Mouse (Mus musculus) spleen, postnatal 36 days (tissue): ENCODE measurements around the gene Slit2.

Source experiments
- DNase-seq, 2 experiments: peaks; one replicate each; pipeline ENCODE4 v3.0.0; 2022; ENCODE audit warnings: low spot score in 2 of 2, mixed read lengths in 1 of 2

Gene Slit2

DNA sequence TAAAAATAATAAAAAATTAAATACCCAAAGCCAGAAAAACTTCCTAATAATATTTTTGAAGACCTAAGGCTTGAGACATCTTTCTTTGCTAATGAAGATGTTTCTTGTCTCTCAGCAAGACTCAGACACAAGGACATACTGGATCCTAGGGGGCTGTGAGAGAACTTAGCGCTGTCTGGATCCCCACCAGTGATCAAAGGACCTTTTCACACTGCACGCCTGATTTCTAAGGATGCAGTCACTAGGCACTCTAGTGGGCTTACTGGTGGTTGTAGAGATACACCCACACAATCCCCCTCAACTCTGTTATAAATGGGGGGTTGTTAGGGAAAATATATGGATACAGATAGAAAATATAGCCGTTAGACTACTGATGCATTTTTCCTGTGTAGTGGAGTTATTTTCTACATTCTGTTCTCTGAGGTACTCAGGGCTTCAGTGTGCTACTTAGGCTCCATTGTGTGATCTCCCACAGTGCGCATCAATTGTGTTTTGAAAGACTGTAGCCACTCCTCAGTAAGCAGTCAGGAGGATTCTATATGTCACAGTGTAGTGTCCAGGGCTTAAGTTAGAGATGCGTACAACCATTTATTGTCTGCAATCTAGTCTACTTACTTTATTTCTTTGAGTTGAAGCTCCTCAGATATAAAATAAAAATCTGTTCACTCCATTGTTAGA, 67.8 kb downstream of the Slit2 start:
- no peak for DNase-seq

- DNase-seq = no peak
Observed at GRCm38 (mm10) chr5:48058612-48059011, 75.7 kb downstream of the Slit2 start.

GRCm38 (mm10) chr5:48060715-48061114, 77.8 kb downstream of the Slit2 start:
- DNase-seq = no peak

GRCm38 (mm10) chr5:48078730-48079129, 95.8 kb downstream of the Slit2 start:
- DNase-seq = no peak

GRCm38 (mm10) chr5:48081223-48081881, 98.4 kb downstream of the Slit2 start:
- DNase-seq = no peak

DNA sequence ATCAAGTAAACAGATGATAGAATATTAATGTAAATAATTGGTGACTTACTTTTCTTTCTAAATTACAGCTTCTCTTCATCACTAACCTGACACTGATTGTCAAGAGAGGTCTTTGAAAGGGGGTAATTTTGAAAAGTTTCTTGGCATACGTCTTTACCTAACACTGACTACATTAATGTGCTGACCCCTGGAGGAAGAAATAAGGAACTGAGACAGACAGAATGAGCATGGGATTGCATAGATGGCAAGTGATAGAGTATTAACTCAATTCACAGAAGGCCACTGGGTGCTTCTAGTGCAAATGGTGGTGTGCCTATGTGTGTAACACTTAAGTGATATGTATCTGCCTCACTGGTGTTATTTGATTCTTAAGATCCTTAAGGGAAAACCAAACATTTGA, 130.5 kb downstream of the Slit2 start:
- DNase-seq = no peak

DNA sequence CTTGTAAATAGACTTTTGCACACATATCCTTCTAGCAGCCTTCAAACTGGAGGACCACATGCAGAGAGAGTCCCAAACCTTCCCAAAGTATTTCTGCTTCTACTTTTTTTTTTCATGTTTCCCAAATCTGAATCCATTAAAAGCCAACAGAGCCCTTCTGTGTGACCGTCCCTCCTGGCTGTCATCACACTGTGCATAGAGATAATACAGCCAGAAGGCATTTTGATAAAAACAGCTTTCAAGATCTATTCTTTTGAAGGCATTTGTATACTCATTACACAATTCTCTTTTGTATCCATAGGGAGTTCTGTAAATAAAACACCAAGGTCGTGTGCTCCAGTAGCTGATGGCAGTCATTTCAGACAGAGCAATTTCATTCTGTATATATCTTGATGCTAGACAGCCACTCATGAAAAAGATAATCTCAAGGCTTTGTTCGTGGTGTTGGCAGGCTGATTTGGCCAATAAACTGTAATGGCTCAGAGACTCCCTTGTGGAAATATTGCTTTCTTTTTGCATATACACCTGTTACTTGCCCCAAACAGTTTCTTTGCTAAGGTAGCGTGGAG, 132.1 kb downstream of the Slit2 start:
- DNase-seq = no peak

DNA sequence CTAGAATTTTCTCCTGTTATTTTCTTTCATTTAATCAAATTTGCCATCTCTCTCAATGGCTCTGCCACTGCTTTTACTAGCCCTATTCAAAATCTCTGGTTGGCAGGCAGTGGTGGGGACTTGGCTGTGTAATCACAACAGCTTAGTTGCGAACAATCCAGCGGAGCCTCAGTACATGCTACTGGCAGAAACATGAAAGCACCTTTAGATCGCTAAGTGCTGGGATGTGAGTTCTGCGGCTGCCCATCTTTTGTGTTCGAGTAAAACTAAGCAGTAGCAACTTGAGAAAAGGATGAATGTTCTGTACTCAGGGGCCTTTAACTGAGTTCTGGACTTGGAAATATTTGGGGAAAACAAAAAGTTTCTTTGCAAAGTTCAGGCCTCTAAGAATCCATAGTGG, 139.7 kb downstream of the Slit2 start:
- no peak for DNase-seq

DNA sequence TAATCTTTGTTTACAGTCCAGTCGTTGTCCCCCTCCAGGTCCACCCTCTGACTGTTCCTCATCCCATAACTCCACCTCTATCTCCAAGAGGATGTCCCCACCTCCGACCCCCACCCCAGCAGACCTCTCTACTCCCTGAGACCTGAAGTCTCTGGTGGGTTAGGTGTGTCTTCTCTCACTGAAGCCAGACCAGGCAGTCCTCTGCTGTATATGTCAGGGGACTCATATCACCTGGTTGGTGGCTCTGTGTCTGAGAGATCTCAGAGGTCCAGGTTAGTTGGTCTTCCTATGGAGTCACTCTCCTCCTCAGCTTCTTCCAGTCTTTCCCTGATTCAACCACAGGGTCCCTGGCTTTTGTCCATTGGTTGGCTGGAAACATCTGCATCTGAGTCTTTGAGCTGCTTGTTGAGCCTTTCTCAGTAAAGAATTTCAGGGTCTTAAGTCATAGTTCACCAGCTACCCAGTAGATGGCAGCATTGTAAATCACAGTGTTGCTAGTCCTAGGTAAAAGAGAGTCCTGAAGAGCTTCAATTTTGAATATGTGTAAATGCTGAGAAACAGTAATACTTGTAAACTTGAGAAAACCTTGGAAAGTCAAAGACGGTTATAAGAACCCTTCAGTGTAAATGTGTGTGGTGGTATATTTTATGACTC, 143.0 kb downstream of the Slit2 start:
- DNase-seq = no peak

DNA sequence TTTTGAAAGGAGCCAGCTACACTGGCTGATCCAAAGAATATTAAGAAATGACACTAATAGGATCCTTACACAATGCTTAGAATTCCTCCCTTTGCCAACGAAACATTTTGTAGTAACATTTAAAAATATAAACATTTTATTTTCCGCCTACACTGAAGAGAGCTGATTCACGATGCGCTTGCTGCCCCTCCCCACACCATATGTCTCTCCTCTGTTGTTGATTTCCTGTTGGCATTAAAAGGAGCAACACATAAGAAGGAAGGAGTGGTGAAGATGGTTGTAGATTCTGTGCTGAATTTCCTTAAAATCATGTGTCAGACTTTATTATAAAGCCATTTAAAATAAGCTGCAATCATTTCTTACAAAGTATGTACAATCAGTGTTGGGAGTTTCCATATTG, 147.0 kb downstream of the Slit2 start:
- DNase-seq = no peak

DNA sequence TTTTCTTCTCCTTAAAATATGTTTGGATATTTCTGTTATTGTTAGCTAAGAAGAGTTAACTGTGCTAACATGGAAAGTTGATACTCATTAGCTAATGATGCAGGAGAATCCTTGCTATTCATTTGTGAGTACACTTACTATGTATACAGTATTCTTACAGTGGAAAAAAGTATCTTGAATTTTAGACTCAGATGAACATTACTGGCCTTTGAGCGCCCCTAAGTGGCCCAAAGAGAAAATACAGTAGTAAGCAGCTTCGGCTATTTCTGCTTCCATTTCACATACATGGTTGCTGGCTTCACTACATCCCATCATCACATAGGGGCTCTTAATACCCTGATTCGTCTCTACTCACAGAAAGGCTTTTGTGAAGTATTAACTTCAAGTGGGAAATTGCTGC, 153.6 kb downstream of the Slit2 start:
- DNase-seq = no peak

GRCm38 (mm10) chr5:48138849-48139487, 156.0 kb downstream of the Slit2 start:
- no peak for DNase-seq

DNA sequence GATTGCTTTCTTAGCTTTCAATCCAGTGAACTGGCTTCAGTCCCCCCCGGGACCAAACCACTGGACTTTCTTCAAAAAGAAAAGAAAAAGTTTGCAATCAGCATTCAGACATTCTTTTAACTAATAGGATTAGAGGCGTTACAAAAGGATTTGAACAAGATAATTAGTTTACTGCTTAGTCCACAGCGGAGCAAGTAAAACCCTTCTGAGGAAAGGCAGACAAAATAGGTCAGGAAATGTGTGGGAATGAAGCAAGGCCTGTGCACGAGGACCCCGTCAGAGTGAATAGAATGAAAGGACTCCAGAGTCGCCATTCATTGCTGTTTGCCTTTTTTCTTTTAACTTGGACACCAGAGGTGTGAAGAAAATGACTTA, 156.5 kb downstream of the Slit2 start:
- DNase-seq = no peak

GRCm38 (mm10) chr5:48146082-48146481, 163.1 kb downstream of the Slit2 start:
- DNase-seq = no peak

DNA sequence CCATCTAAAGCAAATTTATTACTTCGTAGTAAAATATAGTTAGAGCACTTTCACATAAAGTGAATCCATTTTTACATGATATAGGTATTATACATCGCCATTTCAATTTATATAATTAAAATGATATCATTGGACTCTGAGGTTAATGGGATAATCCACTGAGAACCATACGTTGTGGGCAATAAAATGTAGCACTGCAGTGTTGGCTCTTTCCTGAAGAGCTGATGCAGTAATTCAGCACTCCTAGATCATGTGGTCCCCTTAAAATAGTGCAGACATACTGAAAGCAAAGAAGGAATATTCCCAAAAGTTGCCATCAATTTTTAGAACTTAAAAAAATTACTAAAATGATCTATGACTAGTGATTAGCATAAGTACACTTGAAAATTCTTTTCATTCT, 177.9 kb downstream of the Slit2 start:
- no peak for DNase-seq

DNA sequence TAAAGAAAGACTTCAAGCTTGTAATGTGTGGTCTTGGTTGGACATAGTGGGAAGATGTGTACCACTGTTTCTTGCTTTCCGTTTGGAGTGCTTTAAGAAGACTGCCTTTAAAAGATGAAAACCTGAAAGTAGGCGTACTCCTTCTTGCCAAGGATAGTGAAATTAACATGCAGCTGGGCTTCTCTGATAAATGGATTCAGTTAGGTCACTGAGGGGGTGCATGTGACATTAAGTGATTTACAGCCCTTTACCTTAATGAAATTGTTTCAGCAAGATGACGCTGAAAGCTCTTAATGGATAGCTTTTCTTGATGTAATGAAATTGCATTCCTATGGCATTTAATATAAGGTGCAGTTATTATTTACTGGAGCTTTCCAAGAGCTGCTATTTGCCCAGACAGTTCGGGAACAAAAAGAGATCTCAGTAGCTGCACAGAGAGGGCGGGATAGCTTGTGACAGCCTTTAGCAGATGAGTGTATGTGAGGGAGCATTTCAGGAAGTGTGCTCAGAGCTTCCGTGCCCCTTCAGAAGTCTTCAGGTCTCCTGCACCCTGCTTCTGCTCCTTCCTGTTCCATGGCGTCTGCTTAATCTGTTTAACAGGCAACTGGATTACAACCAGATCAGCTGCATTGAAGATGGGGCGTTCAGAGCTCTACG, 198.8 kb downstream of the Slit2 start:
- DNase-seq = no peak

DNA sequence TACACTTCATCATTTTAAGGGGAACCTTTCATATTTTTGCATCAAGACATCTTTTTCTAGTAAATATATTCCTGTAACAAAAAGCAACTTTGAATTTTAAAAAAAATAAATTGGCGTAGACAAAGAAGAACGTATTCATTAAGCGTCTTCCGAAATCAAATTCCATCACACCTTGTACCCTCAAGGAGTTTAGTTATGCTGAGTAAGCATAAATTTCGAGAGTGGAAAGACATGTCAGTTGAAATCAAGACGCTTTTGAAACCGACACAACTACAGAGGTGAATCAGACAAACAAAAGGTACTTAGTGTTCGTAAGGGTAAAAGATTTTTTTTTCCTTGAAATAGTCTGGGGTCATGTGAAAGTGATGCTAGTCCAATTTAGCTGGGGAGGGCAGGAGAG, 201.4 kb downstream of the Slit2 start:
- no peak for DNase-seq

DNA sequence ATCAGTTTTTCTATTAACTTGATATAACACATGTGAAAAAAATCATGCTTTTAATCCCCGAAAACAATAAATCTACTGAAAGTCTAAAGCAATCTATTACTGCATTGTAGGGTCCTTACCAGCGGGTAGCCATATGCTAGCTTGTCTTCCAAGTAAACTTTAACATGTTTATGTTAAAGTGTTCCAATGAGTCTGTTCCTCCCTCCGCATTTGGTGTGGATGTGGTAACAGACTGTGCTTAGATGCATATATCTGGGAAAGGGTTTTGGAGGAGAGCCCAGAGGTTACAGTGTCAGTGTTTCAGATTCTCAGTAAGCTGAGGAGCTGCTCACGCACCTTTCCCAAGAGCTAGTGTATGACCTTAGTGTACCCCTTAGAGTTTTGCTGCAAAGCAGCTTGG, 204.9 kb downstream of the Slit2 start:
- no peak for DNase-seq

DNA sequence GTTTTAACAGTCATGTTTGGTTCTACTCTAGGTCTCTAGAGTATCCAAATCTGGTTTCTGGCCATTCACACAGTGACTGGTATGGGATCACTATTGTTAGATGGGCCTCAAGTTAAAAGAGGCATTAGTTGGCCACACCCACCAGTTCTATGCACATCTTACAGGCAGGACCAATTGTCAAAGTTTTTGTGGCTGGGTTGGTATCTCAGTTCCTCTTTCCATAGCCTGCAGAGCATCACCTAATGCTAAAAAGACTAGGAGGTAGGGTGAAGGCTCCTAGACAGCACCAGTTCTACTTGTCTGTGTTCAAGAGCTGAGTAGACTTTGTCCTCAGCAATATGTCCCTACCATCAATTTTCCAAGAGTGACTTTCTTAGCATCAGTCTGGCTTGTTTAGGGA, 216.4 kb downstream of the Slit2 start:
- DNase-seq = no peak

DNA sequence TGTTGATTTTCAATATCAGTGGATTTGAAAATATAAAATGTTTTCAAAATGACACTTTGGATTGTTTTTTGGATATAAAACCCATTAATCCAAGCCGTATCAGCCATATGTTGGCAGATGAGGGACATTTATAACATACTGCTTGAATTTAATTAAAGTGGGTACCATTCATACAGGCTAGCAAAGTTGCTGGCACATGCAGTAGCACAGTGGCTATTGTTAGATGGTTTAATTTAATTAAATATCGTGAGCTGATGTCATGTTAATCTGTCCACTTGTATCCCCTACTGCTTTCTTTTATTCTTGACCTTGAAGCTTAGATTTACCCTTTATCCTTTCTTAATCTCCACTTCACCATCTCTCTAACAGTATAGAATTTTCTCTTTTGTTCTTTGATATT, 232.3 kb downstream of the Slit2 start:
- DNase-seq = no peak

- DNase-seq = no peak
Observed at GRCm38 (mm10) chr5:48219624-48220155, 236.8 kb downstream of the Slit2 start.

DNA sequence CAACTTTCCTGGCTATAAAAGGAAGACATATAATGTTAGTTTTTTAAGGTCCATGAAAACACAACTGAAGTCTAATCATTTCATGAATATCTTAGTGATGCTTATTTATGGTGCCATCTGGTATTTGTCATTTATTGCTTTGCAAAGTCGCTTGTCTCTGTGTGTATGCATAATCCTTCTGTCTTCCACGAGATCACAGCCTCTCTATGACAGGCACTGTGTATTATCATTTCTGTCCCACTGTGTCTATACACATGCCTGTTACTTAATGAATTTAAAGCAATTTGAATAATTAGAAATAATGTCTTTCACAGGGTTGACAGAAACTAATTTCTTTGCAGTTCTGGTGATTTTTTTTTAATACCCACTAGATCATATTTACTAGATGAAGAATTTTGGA, 242.6 kb downstream of the Slit2 start:
- DNase-seq = no peak
